Mouse (Mus musculus): ENCODE data around the gene Rrp36.
A peak's percentile ranks its signal among the peaks of the same experiment; 100 is the strongest.

Gene Rrp36

GRCm38 (mm10) chr17:46673850-46674529 lies at the start of gene Rrp36:
Rrp36 (minus strand) TSS chr17:46674352.
- DNase-seq (ENCODE audit: low spot score in 2 of 2) = peak; percentile 86 to 92

- DNase-seq (ENCODE audit: low spot score in 2 of 2) = no peak
Observed at GRCm38 (mm10) chr17:46721077-46721476, 46.9 kb upstream of the Rrp36 start.

- DNase-seq (ENCODE audit: low spot score in 2 of 2) = no peak
Observed at GRCm38 (mm10) chr17:46714756-46715481, 40.8 kb upstream of the Rrp36 start.

GRCm38 (mm10) chr17:46713849-46714248 lies 39.7 kb upstream of the Rrp36 start:
- no peak for DNase-seq (ENCODE audit: low spot score in 2 of 2)

- DNase-seq (ENCODE audit: low spot score in 2 of 2) = no peak
Observed at GRCm38 (mm10) chr17:46712442-46712841, 38.3 kb upstream of the Rrp36 start.

GRCm38 (mm10) chr17:46711612-46712271 lies 37.6 kb upstream of the Rrp36 start:
- peak; percentile 31 to 73 for DNase-seq (ENCODE audit: low spot score in 2 of 2)

DNA sequence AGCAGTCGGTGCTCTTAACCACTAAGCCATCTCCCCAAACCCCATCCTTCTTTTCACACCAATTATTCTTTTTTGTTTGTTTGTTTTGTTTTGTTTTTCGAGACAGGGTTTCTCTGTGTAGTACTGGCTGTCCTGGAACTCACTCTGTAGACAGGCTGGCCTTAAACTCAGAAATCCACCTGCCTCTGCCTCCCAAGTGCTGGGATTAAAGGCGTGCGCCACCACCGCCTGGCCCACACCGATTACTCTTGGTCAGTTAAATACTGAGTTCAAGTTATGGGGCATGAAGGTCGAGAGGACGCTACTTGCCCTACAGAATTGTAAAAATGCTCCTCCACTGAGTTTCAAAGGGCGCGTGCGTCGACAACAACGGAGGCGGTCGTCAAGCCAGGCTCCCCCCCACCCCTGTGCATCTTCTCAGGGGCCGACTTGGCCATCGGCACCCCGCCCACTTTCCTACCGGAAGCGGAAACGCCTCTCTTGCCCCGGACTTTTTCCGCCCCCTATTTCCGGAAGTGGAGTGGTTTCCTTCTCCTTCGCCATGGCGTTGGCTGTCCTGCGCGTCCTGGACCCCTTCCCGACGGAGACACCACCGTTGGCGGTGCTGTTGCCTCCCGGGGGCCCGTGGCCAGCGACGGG lies 36.9 kb upstream of the Rrp36 start, which contains the start of gene Pex6:
Pex6 (plus strand) TSS at position 505 of the 639 bp plus-strand sequence.
- peak; percentile 90 to 95 for DNase-seq (ENCODE audit: low spot score in 2 of 2)

DNA sequence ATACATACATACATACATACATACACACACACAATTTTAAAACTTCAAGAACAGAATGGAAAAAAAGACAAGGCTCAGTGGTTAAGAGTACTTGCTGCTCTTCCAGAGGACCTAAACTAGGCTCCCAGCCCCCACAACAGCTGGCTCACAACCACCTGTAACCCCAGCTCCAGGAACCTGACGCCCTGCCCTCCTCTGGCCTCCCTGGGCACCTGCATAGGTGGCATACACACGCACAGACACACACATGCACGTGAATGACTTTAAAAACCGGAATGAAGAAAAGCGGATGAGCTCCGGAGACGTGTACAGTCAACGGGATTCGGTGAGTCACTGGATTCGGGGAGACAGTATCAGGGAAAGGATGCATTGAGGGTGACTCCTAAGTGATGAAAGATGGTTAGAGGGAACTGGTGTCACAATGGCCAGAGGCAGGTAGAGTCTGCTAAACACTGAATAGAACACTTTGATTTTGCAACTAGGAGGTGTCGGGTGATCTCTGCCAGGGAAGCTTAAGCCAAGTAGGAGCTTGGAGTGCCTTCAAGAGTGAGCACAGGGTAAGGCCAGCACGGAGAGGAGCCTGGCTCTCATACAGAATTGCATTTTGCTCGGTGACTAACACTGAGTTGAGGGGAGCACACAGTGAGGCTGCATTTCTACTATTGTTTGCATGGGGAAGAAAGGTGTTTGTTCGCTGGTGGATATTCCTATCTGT lies 32.4 kb upstream of the Rrp36 start:
- DNase-seq (ENCODE audit: low spot score in 2 of 2) = no peak

GRCm38 (mm10) chr17:46704887-46705835 lies 31.0 kb upstream of the Rrp36 start, which contains the start of gene Ppp2r5d:
Ppp2r5d (minus strand) TSS chr17:46705111.
- peak; percentile 95 for DNase-seq (ENCODE audit: low spot score in 2 of 2)

DNA sequence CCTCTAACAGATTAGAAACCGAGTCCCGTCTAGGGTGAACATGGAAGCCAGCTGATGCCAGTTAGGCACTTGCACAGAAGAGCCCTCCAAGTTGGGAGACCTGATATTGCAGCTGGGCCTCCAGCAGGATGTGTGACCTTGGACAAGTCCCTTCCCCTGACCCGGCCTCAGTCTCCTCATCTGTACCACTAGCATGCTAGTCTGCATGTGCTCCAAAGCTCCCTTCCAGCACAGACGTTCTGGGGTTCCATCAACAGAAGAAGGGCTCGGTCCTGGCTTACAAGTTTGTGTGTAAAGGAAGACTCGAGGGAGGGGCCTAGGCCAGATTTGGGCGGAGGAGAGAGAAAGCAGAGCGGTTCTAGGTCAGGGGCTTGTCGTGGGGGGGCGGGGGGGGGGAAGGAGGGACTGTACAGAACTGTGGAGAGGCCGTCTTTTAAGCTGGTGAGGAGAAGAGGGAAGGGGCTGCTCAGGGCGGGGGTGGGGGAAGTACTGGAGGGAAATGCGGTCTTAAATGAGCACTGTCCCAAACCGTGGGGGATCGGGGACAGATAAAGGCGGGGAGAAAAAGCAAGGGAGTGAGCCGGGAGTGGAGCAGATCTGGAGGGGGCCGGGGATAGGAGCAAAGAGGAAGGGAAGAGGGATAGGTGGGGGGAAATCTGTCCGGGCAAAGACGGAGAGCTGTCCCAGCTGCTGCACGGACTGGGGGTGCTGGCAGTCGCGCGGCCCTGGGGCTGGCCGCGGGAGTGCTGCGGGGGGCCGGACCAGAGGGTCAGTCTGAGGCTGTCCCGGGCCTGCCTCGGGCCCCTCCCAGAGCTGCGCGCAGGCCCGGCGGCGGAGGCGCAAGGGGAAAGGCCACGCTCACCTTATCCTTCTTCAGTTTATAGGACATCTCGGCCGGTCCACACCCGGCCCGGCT lies 30.1 kb upstream of the Rrp36 start:
- DNase-seq (ENCODE audit: low spot score in 2 of 2) = no peak

DNA sequence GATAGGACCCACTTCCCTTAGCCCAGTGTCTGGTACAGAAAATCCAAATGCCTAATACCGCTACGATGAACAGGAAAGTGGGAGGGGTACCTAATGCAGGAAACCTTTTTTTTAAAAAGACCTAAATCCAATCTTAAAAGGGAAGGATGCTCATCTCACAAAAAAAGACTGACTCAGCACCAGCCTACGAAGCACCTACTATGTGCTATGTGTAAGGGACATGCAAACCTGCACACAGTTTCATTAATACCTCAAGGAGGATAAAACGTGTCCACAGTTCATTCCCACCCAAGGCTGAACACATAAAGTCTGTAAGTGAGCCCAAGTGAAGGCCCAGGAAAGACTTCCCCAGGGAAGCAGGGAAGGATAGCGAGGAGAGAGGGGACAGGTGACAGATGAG lies 28.4 kb upstream of the Rrp36 start:
- no peak for DNase-seq (ENCODE audit: low spot score in 2 of 2)

DNA sequence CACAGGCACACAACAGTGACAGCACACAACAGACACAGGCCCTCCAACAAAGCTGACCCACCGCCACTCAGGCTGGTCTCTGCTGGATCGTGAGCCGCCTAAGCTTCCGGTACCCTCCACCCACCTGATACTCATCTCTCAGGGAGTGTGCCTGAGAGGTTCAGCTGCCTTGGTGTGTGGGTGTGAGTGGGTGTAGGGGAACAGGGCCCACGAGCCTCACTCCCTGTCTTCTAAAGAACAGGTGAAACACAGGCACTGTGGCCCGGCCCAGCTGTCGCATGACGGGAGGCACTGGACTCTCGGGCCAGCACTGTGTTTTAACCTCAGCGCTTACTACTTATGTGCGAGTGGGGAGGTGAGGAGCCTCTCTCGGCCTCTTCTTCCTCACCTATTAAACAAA lies 27.9 kb upstream of the Rrp36 start:
- DNase-seq (ENCODE audit: low spot score in 2 of 2) = no peak

DNA sequence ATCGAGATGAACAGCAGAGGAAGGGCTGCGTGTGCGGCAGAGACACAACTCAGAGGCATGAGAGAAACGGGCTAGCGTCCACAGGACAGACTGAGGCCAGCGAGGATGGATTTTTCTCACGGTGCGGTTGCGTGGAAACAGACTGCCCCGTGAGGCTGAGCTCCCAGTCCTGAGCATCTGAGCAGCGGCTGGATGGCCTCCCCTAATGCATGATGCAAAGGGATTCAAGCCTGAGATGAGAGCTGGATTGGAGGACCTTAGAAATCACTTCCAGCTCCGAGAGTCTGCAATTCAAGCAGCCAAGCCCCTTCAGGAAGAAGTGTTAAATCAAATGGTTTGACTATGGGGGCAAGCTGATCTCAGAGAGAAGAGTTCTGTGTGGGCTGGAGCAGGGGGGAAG lies 27.3 kb upstream of the Rrp36 start:
- no peak for DNase-seq (ENCODE audit: low spot score in 2 of 2)

DNA sequence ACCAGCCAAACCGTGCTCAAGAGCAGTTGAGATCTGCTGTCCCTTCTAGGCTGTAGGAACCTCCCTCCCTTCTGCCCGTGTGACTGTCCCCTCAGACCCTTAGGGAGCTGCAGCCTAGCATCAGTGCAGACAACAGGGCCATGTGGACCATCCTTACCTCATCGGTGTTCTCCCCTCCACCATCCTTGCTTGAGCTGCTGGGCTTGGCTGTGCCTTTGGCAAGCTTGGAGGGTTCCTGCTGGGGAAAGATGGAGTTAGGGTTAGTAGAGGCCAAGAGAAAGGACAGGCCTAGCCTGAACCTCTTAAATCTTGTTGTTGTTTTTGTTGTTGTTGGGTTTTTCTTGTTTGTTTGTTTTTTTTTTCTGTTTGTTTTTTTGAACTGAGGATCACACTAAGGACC lies 25.8 kb upstream of the Rrp36 start:
- no peak for DNase-seq (ENCODE audit: low spot score in 2 of 2)

DNA sequence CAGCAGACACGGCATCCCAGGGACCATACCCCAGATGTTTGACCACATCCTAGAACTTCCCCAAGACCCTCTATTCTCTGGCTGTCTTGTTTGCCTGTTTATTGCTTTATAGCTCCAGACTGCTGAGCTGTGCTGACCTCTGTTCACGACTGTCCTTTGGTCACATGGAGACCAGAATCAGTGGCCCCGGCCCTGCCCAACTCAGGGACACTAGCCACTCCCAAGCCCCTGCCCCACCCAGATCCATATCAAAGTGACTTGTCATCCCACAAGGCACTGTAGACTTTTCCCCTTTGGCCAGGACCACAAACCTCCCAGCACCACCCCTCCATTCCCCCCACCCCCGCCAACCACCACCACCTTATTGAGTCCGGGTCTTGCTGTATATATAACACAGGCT lies 25.1 kb upstream of the Rrp36 start:
- DNase-seq (ENCODE audit: low spot score in 2 of 2) = no peak

GRCm38 (mm10) chr17:46698515-46698914 lies 24.4 kb upstream of the Rrp36 start:
- no peak for DNase-seq (ENCODE audit: low spot score in 2 of 2)

DNA sequence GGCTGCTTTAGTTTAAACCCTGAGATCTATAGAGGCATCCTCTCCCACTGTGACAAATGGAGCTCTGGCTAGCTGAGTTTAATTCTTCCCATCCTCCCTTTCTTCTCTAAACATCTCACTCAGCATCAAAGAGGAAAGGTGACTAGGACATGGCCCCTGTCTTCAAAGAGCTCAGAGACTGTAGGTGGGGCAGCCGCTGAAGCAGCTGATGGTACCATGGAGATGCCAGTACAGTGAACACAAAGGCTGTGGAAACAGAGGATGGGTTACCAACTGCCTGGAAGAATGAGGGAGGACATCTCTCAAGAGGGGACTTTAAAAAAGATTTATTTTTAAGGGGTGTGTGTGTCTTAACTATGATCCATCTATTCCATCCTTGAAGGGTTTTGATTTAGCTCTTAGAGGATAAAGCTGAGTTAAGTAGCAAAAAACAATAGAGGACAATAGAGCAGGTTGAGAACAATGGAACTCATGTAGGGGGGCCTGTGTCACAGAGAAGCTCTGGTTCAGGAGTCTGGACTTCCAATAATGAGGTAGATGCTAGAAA lies 20.4 kb upstream of the Rrp36 start:
- DNase-seq (ENCODE audit: low spot score in 2 of 2) = no peak

DNA sequence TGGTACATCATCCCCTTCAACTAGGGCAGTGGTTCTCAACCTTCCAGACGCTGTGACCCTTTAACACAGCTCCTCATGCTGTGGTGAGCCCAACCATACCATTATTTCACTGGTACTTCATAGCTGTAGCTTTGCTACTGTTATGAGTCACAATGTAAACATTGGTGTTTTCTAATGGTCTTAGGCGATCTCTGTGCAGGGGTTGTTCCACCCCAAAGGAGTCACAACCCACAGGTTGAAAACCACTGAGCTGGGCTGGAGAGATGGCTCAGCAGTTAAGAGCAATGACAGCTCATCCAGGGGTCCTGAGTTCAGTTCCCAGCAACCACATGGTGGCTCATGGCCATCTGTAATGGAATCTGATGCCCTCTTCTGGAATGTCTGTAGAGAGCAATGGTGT lies 17.2 kb upstream of the Rrp36 start:
- no peak for DNase-seq (ENCODE audit: low spot score in 2 of 2)

GRCm38 (mm10) chr17:46690665-46691064 lies 16.5 kb upstream of the Rrp36 start:
- DNase-seq (ENCODE audit: low spot score in 2 of 2) = no peak

All from urinary bladder, postnatal 4 days (tissue).